Mouse (Mus musculus) liver, embryonic 12.5 days (tissue): ENCODE measurements around the gene Msx3. TPM values are rescaled to one million over a fixed set of nuclear protein-coding genes. Genes with fewer than 3 reads are reported as not detected.

Experiments used
- ATAC-seq: fragments of 200-750 bp; cut with Nextera tagmentation; 2 replicates; pipeline ENCODE4 v1.8.0; 2017; ENCODE audit warnings: moderate number of reproducible peaks, mild to moderate bottlenecking, moderate library complexity
- H3K27ac ChIP-seq: fragments of 300-500 bp; sonication (generic); 2 replicates; pipeline ENCODE4 v1.5.1; 2016; ENCODE audit warnings: mild to moderate bottlenecking
- H3K27me3 ChIP-seq: fragments of 300-500 bp; sonication (generic); replicated peaks from 2 replicates; pipeline ENCODE4 v1.6.1; 2016; ENCODE audit warnings: mild to moderate bottlenecking, moderate library complexity
- H3K36me3 ChIP-seq: fragments of 300-500 bp; sonication (generic); 2 replicates; pipeline ENCODE4 v1.6.1; 2016; ENCODE audit warnings: mild to moderate bottlenecking, moderate library complexity
- H3K4me1 ChIP-seq: fragments of 300-500 bp; sonication (generic); 2 replicates; pipeline ENCODE4 v1.6.1; 2016
- H3K4me2 ChIP-seq: fragments of 300-500 bp; sonication (generic); 2 replicates; pipeline ENCODE4 v1.6.1; 2016; ENCODE audit warnings: mild to moderate bottlenecking, moderate library complexity
- H3K4me3 ChIP-seq: fragments of 300-500 bp; sonication (generic); 2 replicates; pipeline ENCODE4 v1.5.1; 2016; ENCODE audit warnings: mild to moderate bottlenecking, moderate library complexity
- H3K9ac ChIP-seq: fragments of 300-500 bp; sonication (generic); 2 replicates; pipeline ENCODE4 v1.6.1; 2016; ENCODE audit warnings: mild to moderate bottlenecking, moderate library complexity
- H3K9me3 ChIP-seq: fragments of 300-500 bp; sonication (generic); replicated peaks from 2 replicates; pipeline ENCODE4 v1.6.1; 2016; ENCODE audit warnings: mild to moderate bottlenecking, moderate library complexity
- WGBS: fragments of 180-500 bp; shearing (Covaris S2); methylation state at CpG from one replicate; pipeline ENCODE4 v1.1.7; 2016; ENCODE audit not compliant: insufficient replicate concordance; 5-methylcytosine and 5-hydroxymethylcytosine counted together
- polyA plus RNA-seq: library from polyadenylated mRNA; unstranded; fragments of >200 nt; fragmentation: Nextera tagmentation; extraction: Ambion mirVana; gene quantifications from 2 replicates; pipeline ENCODE4 v1.2.1, GENCODE M21; 2016

Gene Msx3
- polyA plus RNA-seq, 1 experiment from 2014 or later = not detected

DNA sequence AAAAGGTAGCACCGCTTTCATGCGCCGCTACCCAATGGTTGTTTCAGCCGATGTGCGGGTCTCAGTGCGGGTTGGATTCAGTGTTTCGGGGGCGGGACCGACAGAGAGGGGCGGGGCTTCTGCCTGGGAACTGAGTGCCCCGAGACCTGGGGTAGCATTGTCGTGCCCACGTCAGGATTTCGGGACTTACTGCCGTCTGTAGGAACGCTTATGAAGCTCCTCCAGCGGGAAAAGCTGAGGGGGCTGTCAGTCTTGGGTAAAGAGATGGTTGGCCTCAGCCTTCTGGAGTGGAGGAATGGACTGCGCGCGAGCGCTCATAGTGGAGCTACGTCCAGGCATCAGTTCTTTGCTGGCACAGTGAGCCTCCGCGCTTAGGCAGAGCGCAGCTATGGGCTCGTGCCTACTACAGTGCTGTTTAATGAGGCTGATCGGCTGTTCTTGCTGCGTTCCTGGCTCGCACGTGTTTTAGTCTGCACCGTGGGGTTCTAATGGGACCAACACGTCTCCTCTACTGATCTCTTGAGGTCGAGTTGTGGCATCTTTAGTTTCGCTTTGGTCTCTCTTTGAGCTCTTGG is 313 bp upstream of the Msx3 start:
- H3K36me3 ChIP-seq = no peaks in the 10 kb centered on the region
- 3% methylated on average over 34 of the region's 34 CpGs for WGBS

DNA sequence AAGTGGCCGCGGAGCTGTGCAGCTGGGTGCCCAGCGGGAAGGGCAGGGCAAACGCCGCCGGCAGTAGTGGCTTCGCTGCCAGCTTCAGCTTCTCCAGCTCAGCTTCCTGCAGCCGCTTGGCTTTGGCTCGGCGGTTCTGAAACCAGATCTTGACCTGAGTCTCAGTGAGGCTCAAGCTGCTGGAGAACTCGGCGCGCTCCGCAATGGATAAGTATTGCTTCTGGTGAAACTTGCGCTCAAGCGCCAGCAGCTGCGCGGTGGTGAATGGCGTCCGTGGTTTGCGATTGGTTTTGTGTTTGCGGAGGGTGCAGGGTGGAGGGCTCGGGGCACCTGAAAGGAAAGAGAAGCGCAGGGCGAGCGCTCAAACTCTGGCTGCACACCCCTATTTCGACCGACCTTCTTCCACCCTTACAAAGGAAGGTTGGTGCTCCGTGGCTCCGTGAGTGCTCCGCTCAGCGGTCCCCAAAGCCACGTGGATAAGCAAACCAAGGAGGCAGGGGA is 1.0 kb downstream of the Msx3 start:
- Histone ChIP-seq H3K27ac (no peak overlapping the region), H3K4me2 (peak overlapping the region; percentile 64), H3K4me3 (peak overlapping the region; percentile 34), H3K9me3 (no peaks in the 10 kb centered on the region), H3K4me1 (peaks cover 13% of the 10 kb centered on the region), H3K27me3 (peaks cover 90% of the 10 kb centered on the region), H3K9ac (no peak overlapping the region), H3K36me3 (no peaks in the 10 kb centered on the region)
- WGBS = 2% methylated on average over 33 of the region's 33 CpGs
- no peak for ATAC-seq

More for the DNA sequence above, 313 bp upstream of the Msx3 start:
- Histone ChIP-seq H3K4me1 (peaks cover 11% of the 10 kb centered on the region), H3K9ac (no peak overlapping the region), H3K4me3 (peak overlapping the region; percentile 34), H3K9me3 (no peaks in the 10 kb centered on the region), H3K27ac (no peak overlapping the region), H3K4me2 (peak overlapping the region; percentile 64), H3K27me3 (peaks cover 100% of the 10 kb centered on the region)
- no peak for ATAC-seq

DNA sequence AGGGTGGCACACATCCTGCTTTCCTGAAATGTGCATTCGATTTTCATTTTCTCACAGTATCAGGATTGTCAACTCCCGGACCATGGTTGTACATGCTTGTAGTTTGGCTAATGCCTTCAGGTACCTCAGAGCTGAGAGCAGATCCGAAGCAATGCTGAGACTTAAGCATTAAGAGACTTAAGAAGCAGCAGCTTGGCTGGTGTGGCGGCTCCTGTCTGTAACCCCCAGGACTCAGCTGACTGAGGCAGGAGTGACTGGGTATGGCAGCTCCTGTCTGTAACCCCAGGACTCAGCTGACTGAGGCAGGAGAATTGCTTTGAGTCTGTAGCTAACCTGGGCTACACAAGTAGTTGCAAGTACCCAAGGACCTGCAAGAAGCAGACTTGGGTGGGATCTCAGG is 3.3 kb downstream of the Msx3 start:
- Histone ChIP-seq H3K9ac (no peak overlapping the region), H3K9me3 (no peaks in the 10 kb centered on the region), H3K27me3 (peaks cover 67% of the 10 kb centered on the region), H3K4me2 (no peak overlapping the region), H3K36me3 (peaks cover 6% of the 10 kb centered on the region), H3K27ac (no peak overlapping the region), H3K4me1 (peaks cover 18% of the 10 kb centered on the region), H3K4me3 (no peak overlapping the region)
- 57% methylated on average over 4 of the region's 4 CpGs for WGBS
- no peak for ATAC-seq

DNA sequence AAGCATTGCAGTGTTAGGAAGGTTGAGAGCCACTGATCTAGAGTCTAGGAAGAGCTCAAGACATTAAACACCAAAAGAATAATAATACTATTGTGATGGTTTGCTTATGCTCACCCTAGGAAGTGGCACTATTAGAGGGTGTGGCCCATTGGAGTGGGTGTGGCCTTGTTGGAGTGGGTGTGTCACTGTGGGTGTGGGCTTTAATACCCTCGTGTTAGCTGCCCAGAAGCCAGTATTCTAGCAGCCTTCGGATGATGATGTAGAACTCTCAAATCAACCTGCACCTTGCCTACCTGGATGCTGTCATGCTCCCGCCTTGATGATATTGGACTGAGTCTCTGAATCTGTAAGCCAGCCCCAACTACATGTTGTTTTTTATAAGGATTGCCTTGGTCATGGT is 6.2 kb downstream of the Msx3 start:
- no peak overlapping the region for H3K4me3 ChIP-seq
- 49% methylated on average over 3 of the region's 3 CpGs for WGBS
- ATAC-seq = peak; percentile 71; the same call in 1 of the 2 replicates

DNA sequence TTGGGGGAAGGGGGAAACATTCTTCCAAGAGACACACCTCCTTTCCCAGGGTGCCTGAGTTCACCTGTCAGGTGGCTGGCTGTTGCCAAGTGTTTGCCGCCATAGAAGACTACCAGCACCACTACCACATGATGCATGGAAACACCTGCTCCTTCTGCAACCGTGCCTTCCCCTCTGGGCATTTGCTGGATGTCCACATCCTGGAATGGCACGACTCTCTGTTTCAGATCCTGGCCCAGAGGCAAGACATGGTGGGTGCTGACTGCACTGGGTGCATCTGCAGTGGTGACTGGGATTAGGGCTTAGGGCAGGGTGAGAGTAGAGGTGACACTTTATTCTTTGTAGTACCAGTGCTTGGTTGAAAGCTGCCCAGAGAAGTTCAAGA is 11.7 kb downstream of the Msx3 start:
- H3K4me3 ChIP-seq = peak overlapping the region; percentile 77
- no peak for ATAC-seq
- H3K36me3 ChIP-seq = peaks cover 56% of the 10 kb centered on the region
- 63% methylated on average over 3 of the region's 3 CpGs for WGBS
- H3K27me3 ChIP-seq = no peaks in the 10 kb centered on the region
- H3K4me2 ChIP-seq = peak overlapping the region; percentile 83
- H3K9ac ChIP-seq = peak overlapping the region; percentile 85
- no peaks in the 10 kb centered on the region for H3K9me3 ChIP-seq
- H3K27ac ChIP-seq = no peak overlapping the region
- H3K4me1 ChIP-seq = peaks cover 23% of the 10 kb centered on the region

More for the DNA sequence above, 6.2 kb downstream of the Msx3 start:
- Histone ChIP-seq H3K27me3 (peaks cover 38% of the 10 kb centered on the region), H3K9ac (no peak overlapping the region), H3K9me3 (no peaks in the 10 kb centered on the region), H3K36me3 (peaks cover 31% of the 10 kb centered on the region), H3K4me1 (peaks cover 7% of the 10 kb centered on the region), H3K27ac (no peak overlapping the region), H3K4me2 (no peak overlapping the region)

DNA sequence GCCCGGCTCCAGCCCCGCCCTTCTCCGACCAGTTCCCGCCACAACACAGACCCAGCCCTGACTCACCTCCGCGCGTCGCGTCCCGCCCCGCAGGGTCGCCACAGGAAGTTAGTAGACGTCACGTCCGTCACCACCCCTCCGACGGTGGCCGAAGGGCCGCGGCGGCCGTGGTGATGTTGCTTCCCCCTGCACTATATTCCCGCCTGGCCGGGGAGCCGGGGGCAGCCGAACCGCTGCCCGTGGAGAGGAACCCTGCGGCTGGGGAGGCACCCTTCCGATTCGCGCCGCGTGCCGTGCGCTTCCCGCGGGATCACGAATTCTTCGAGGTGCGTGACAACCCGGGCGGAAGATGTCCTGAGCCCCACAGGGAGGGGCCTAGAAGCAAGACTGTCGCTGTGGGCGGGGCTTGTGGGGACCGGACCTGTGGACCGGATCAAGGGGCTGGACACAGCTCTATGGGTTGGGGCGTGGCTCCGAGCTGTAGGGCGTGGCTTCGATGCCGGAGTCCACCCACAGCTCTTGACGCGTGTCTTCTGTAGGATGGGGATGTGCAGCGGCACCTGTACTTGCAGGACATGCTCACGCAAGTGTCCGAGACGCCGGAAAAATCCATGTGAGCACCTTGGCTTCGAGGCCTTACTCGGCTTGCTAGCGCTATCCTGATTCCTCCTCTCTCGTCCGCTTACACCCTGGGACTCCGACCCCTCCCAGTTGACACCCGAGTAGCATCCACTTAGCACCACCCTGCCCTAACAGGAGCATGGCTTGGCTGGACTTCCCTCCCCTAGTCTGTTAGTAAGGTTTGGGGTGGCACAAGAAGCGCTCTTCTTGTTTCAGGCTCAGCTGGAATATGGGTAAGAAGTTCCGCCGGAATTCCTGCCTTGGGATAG is 12.4 kb downstream of the Msx3 start, which contains the start of the genes Zfp511 and Tubgcp2:
TSS of gene Zfp511 (plus strand) at position 111 of the 890 bp plus-strand sequence.
TSS of gene Tubgcp2 (minus strand) at position 389 of the 890 bp plus-strand sequence.
- Histone ChIP-seq H3K9me3 (no peaks in the 10 kb centered on the region), H3K27ac (peak within 1 kb of the TSS; percentile 80), H3K36me3 (peaks cover 63% of the 10 kb centered on the region), H3K4me3 (peak within 1 kb of the TSS; percentile 77), H3K4me2 (peak within 1 kb of the TSS; percentile 83), H3K9ac (peak within 1 kb of the TSS; percentile 85), H3K27me3 (no peaks in the 10 kb centered on the region), H3K4me1 (peaks cover 23% of the 10 kb centered on the region)
- peak; percentile 98 for ATAC-seq
- WGBS = under 1% methylated on average over 69 of the region's 69 CpGs

DNA sequence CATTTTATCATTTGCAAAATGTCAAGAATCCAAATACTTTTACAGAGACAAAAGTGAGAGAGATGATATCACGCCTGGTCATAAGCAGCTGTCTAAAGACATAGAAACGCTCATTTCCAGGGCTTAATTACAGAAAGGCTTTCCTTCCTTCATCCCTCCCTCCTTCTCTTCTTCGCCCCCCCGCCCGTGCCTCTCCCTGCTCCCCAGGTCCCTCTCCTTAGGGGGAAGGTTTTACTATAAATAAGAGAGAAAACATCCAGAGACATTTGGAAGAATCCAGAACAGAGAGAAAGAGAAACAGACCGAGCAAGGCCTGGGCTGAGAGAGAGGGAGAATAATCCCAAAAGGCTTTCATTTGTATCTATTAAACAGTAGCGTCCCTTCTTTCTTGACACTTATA is 13.4 kb downstream of the Msx3 start:
- H3K36me3 ChIP-seq = peaks cover 66% of the 10 kb centered on the region
- H3K9me3 ChIP-seq = no peaks in the 10 kb centered on the region
- peak overlapping the region; percentile 80 for H3K27ac ChIP-seq
- H3K27me3 ChIP-seq = no peaks in the 10 kb centered on the region
- WGBS = 10% methylated on average over 7 of the region's 7 CpGs
- peak overlapping the region; percentile 77 for H3K4me3 ChIP-seq
- ATAC-seq = no peak
- H3K4me1 ChIP-seq = peaks cover 23% of the 10 kb centered on the region
- peak overlapping the region; percentile 83 for H3K4me2 ChIP-seq
- peak overlapping the region; percentile 85 for H3K9ac ChIP-seq

DNA sequence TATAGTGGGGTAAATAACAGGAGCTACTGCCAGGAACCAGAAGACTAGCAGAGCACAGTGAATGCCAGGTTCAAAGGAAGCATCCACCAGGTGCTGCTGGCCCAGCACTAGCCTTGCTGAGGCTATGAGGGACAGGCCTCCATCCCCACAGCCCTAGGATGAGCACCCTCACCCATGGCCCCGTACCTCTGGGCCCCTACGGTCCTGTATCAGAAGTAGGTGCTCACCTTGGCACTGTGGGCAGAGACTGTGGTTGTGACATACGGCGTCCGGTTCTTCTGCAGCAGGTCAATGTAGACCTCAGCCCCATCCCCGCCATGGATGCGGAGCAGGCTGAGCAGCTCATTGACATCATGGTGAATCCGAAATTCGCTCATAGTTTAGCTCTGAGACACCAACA is 15.5 kb downstream of the Msx3 start:
- no peak overlapping the region for H3K27ac ChIP-seq
- H3K4me2 ChIP-seq = no peak overlapping the region
- no peak overlapping the region for H3K4me3 ChIP-seq
- H3K4me1 ChIP-seq = peaks cover 23% of the 10 kb centered on the region
- peaks cover 68% of the 10 kb centered on the region for H3K36me3 ChIP-seq
- no peak overlapping the region for H3K9ac ChIP-seq
- H3K9me3 ChIP-seq = peaks cover 2% of the 10 kb centered on the region
- ATAC-seq = no peak
- no peaks in the 10 kb centered on the region for H3K27me3 ChIP-seq
- WGBS = 88% methylated on average over 9 of the region's 9 CpGs

DNA sequence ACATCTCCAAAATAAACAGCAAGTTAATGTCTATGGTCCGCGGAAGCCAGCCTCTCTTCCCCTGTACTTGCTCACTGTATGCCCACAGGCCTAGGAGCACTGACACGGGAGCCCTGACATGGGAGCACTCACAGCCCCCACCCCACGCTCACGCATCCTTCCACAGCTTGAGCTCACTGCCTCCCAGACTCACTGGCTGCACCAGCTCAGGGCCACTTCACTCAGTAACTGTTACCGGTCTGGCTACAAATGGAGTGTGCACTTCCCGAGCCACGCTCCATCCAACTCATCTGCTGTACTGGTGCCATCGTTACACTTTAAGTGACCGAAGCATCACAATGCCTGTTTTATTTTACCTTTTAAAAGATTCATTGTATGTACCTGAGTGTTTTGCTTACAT is 16.5 kb downstream of the Msx3 start:
- H3K27ac ChIP-seq = no peak overlapping the region
- peaks cover 8% of the 10 kb centered on the region for H3K9me3 ChIP-seq
- H3K4me2 ChIP-seq = no peak overlapping the region
- peaks cover 20% of the 10 kb centered on the region for H3K4me1 ChIP-seq
- no peak overlapping the region for H3K9ac ChIP-seq
- WGBS = 90% methylated on average over 10 of the region's 10 CpGs
- peaks cover 70% of the 10 kb centered on the region for H3K36me3 ChIP-seq
- no peaks in the 10 kb centered on the region for H3K27me3 ChIP-seq
- ATAC-seq = no peak
- no peak overlapping the region for H3K4me3 ChIP-seq

DNA sequence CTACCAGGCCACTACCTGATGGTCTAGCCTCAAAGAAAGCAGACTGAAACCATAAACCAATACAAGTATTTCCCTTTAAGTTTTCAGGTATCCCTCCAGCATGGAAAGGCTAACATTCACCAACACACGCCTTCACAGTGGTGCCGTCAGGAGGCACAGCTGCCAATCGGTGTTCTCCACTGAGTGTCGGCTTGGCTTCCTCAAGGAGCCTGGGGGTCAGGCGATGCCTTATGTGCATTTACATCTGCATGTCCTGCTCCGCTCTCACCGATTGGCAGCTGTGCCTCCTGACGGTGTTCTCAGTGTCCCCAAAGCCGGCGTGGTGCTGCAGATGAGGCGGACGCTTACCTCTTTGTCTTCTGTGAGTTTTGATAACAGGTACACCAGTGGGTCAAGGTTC is 17.1 kb downstream of the Msx3 start:
- Histone ChIP-seq H3K27ac (no peak overlapping the region), H3K9me3 (peaks cover 8% of the 10 kb centered on the region), H3K9ac (no peak overlapping the region), H3K4me3 (no peak overlapping the region), H3K4me2 (no peak overlapping the region), H3K27me3 (no peaks in the 10 kb centered on the region), H3K36me3 (peaks cover 70% of the 10 kb centered on the region), H3K4me1 (peaks cover 14% of the 10 kb centered on the region)
- ATAC-seq = no peak
- 89% methylated on average over 12 of the region's 12 CpGs for WGBS

DNA sequence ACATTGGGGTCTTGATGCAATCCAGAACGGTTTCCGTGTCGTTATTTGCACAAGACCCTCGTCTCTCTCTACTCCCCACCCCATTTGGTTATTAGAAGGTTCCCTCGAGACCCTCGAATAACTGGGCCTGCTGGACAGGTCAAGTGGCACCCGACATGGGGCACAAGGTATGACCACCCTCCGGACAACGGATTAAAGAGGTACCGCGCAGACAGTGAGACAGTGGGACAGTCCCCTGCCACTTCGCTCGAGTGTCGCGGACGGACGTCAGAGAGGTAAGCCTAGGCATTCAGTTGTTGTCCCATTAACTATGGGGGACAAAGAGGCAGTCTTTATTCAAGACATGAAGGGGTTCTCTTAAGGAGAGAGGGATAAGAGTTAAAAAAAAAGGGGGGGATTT is 37.6 kb downstream of the Msx3 start:
- Histone ChIP-seq H3K4me2 (no peak overlapping the region), H3K4me1 (no peaks in the 10 kb centered on the region), H3K36me3 (peaks cover 57% of the 10 kb centered on the region), H3K4me3 (no peak overlapping the region), H3K9ac (no peak overlapping the region), H3K27me3 (no peaks in the 10 kb centered on the region), H3K27ac (no peak overlapping the region), H3K9me3 (peaks cover 13% of the 10 kb centered on the region)
- 89% methylated on average over 17 of the region's 17 CpGs for WGBS
- ATAC-seq = no peak

DNA sequence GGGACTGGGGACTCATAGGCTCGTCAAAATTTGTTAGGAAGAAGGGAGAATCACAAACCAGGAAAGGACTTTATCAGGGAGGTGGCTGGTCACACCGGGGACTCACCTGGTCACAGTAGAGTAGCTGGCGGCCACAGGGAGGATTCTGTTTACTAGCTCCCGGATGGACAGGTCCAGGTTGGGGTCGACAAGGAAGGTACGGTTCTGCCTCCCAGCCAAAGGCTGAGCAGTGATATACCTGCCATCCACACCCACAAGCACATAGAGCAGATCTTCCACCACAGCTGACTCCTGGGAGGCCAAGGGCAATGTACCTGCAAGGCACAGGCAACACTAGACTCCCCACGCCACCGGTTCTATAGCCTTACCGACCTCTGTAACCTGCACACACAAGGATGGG is 41.1 kb downstream of the Msx3 start:
- H3K9me3 ChIP-seq = peaks cover 6% of the 10 kb centered on the region; the same call in 1 of the 2 replicates
- no peaks in the 10 kb centered on the region for H3K4me1 ChIP-seq
- H3K4me2 ChIP-seq = no peak overlapping the region
- WGBS = 88% methylated on average over 9 of the region's 9 CpGs
- no peak overlapping the region for H3K9ac ChIP-seq
- no peak overlapping the region for H3K4me3 ChIP-seq
- H3K36me3 ChIP-seq = peaks cover 83% of the 10 kb centered on the region
- ATAC-seq = no peak
- H3K27ac ChIP-seq = no peak overlapping the region
- no peaks in the 10 kb centered on the region for H3K27me3 ChIP-seq
